Mouse (Mus musculus): ENCODE data around the gene Usp35. TPM values are rescaled to one million over a fixed set of nuclear protein-coding genes. Genes with fewer than 3 reads are reported as not detected.

The Usp35 gene
- polyA plus RNA-seq, 1 experiment from 2014 or later, result 3.0 TPM

DNA sequence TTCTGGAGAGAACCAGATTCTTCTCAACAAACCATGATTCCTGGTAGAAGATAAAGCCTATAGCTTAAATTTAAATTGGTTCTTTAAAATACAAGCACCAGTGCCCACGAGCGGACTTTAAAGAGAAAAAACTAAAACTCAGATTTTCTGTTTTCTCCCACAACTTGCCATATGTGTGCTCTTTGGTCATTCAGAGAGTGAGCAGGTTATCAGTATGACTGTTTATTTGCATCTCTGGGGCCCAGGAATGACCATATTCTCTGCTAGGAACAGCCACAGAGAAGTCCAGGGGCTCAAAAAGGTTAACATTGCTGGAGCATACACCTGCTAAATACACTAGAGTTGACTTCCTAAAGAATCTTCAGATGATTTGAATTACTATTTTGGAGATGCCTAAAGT is 33.5 kb downstream of the Usp35 start:
- H3K4me2 ChIP-seq (replicated peaks), result no peak overlapping the region
- H3K9ac ChIP-seq, result no peak overlapping the region
- no peaks in the 10 kb centered on the region for H3K27me3 ChIP-seq
- H3K4me1 ChIP-seq, result no peaks in the 10 kb centered on the region
- ATAC-seq (ENCODE audit: insufficient number of reproducible peaks, insufficient read depth, low FRiP score, low TSS enrichment), result no peak
- 89% methylated on average over 2 of the region's 2 CpGs for WGBS
- H3K27ac ChIP-seq, result no peak overlapping the region
- H3K4me3 ChIP-seq, result no peak overlapping the region
- peaks cover 5% of the 10 kb centered on the region; the same call in 1 of the 2 replicates for H3K36me3 ChIP-seq
- H3K9me3 ChIP-seq, result no peaks in the 10 kb centered on the region

DNA sequence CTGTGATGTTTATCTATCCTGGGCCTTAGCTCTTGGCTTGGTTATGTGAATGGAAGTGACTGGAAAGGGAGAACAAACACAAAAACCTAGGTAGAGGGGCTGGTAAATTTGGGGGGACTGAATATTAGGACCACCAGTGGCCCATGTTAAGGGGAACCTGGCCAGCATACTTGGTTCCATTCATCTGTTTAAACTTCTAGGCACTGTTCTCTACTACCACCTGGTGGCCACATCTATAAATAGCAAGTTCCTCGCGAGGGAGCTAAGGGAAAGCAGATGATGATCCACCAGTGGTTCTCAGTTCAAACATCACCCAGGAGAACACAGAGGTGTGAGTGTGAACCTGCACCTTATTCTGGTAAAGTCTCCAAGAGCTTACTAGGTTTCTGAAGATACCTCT is 34.4 kb downstream of the Usp35 start:
- H3K4me3 ChIP-seq, result no peak overlapping the region
- H3K9me3 ChIP-seq, result no peaks in the 10 kb centered on the region
- no peaks in the 10 kb centered on the region for H3K36me3 ChIP-seq
- no peaks in the 10 kb centered on the region for H3K27me3 ChIP-seq
- no peak overlapping the region for H3K27ac ChIP-seq
- no peak overlapping the region for H3K9ac ChIP-seq
- no peak overlapping the region for H3K4me2 ChIP-seq (replicated peaks)
- no peak for ATAC-seq (ENCODE audit: insufficient number of reproducible peaks, insufficient read depth, low FRiP score, low TSS enrichment)
- no peaks in the 10 kb centered on the region for H3K4me1 ChIP-seq
- 3% methylated on average over 2 of the region's 2 CpGs for WGBS

DNA sequence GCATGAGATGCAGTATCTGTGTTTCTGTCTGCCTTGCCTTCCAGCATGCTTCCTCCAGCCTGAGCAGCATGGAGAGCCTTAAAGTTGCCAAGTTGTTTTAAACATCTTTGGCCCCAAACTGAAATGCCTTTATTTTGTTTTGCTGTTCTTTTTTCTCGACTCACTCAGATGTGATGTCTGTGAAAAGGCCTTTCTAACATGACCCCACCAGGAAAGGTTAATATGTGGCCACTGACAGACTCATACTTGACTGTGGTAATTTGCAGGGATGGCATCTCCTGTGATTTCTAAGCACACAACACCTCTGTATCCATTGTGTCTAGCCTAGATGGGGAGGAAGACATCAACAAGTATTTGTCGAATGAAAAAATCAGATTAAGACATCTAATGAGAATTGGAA is 34.8 kb downstream of the Usp35 start:
- Histone ChIP-seq H3K9me3 (no peaks in the 10 kb centered on the region), H3K4me1 (no peaks in the 10 kb centered on the region), H3K27ac (no peak overlapping the region), H3K27me3 (no peaks in the 10 kb centered on the region), H3K4me3 (no peak overlapping the region), H3K36me3 (no peaks in the 10 kb centered on the region), H3K4me2 (replicated peaks) (no peak overlapping the region), H3K9ac (no peak overlapping the region)
- ATAC-seq (ENCODE audit: insufficient number of reproducible peaks, insufficient read depth, low FRiP score, low TSS enrichment), result no peak
- 43% methylated on average over 2 of the region's 2 CpGs for WGBS

DNA sequence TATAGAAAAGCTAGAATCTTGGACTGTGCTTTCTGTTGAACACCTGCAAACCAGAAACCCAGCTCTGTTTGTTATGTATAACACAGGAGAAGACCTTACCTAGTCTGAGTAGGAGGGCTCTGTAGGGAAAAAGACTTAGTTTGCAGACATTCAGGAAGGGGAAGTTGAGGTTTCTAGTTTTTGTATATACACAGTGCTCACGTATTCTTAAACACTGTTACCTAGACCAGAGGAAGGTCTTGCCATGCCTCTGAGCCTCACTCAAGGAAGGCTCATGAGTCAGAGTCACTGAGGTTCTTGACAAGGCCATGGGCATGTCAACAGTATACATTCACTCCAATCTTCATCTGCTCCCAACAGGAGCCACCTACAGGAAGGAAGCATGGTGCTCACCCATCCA is 60.8 kb downstream of the Usp35 start:
- H3K4me1 ChIP-seq, result no peaks in the 10 kb centered on the region
- WGBS, result 83% methylated on average over 1 of the region's 1 CpGs
- H3K4me3 ChIP-seq, result no peak overlapping the region
- no peak overlapping the region for H3K4me2 ChIP-seq (replicated peaks)
- no peak for ATAC-seq (ENCODE audit: insufficient number of reproducible peaks, insufficient read depth, low FRiP score, low TSS enrichment)
- H3K27ac ChIP-seq, result no peak overlapping the region
- no peaks in the 10 kb centered on the region for H3K36me3 ChIP-seq
- H3K9me3 ChIP-seq, result no peaks in the 10 kb centered on the region
- no peak overlapping the region for H3K9ac ChIP-seq
- no peaks in the 10 kb centered on the region for H3K27me3 ChIP-seq

DNA sequence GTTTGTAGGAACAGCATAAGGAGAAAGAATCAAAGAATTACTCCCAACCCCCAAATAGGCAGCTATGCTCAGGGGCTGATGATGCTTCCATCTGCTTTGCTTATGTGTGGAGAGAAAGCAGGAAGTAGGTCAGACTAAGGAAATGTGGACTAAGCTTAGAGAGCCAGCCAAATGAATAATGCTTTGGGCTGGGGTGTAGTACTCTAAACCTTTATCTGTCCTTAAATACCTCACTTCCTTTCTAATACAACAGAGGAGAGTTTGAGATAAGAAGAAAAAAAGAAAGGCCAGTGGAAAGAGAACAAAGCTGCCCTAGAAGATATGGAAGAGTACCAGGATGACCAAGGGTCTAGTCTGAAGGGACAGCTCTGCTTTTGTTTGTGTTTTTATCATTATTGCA is 61.5 kb downstream of the Usp35 start:
- Histone ChIP-seq H3K9ac (no peak overlapping the region), H3K4me1 (no peaks in the 10 kb centered on the region), H3K4me3 (no peak overlapping the region), H3K9me3 (no peaks in the 10 kb centered on the region), H3K27ac (no peak overlapping the region), H3K4me2 (replicated peaks) (no peak overlapping the region), H3K27me3 (no peaks in the 10 kb centered on the region), H3K36me3 (no peaks in the 10 kb centered on the region)
- ATAC-seq (ENCODE audit: insufficient number of reproducible peaks, insufficient read depth, low FRiP score, low TSS enrichment), result no peak

DNA sequence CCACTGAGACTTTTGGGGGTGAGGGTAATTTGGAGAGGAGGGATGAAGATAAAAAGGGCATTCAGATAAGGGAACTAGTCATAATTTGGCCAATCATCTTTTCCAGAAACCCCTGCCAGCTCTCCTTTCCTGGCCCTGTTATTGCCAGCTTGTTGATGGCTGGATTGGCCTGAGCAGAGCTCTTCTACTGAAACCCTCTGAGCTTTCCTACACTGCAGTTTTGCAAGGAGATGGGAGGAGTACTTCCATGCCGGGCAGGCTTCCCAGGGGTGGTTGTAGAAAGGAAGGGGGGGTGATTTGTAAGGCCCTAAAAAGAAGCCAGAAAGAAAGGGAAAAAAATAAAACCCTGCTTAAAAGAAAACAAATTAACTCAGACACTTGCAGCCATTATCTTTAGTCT is 69.3 kb downstream of the Usp35 start:
- H3K4me2 ChIP-seq (replicated peaks), result no peak overlapping the region
- no peaks in the 10 kb centered on the region for H3K36me3 ChIP-seq
- H3K4me1 ChIP-seq, result 0 out of 2 replicates have a peak, but pooled peaks cover 3% of the 10 kb centered on the region
- H3K4me3 ChIP-seq, result no peak overlapping the region
- 78% methylated on average over 1 of the region's 1 CpGs for WGBS
- no peaks in the 10 kb centered on the region for H3K9me3 ChIP-seq
- ATAC-seq (ENCODE audit: insufficient number of reproducible peaks, insufficient read depth, low FRiP score, low TSS enrichment), result no peak
- no peak overlapping the region for H3K27ac ChIP-seq
- no peak overlapping the region for H3K9ac ChIP-seq
- no peaks in the 10 kb centered on the region for H3K27me3 ChIP-seq

Other genes with a start within 250 kb of the Usp35 start
- 4.0 and 5.8 TPM in 2 replicates for gene Kctd21, start 307 bp upstream of the Usp35 start, polyA plus RNA-seq (2016; fragmentation: Nextera tagmentation; extraction: Ambion mirVana)
- 36.9 and 40.6 TPM in 2 replicates for gene Alg8, start 39.6 kb upstream of the Usp35 start, polyA plus RNA-seq (2016; fragmentation: Nextera tagmentation; extraction: Ambion mirVana)
- gene Ndufc2, start 68.0 kb upstream of the Usp35 start, polyA plus RNA-seq (2016; fragmentation: Nextera tagmentation; extraction: Ambion mirVana), result 350 and 352 TPM in 2 replicates
- gene Thrsp, start 85.7 kb upstream of the Usp35 start, polyA plus RNA-seq (2016; fragmentation: Nextera tagmentation; extraction: Ambion mirVana), result 0.28 and 0.49 TPM in 2 replicates
- gene Kctd14, start 119.3 kb upstream of the Usp35 start, polyA plus RNA-seq (2016; fragmentation: Nextera tagmentation; extraction: Ambion mirVana), result 1.9 and 2.2 TPM in 2 replicates
- gene Ints4, start 148.9 kb upstream of the Usp35 start, polyA plus RNA-seq (2016; fragmentation: Nextera tagmentation; extraction: Ambion mirVana), result 58.3 and 63.5 TPM in 2 replicates
- gene Aamdc, start 247.5 kb upstream of the Usp35 start, polyA plus RNA-seq (2016; fragmentation: Nextera tagmentation; extraction: Ambion mirVana), result 54.7 and 59.5 TPM in 2 replicates
- 33.4 and 34.2 TPM in 2 replicates for gene Rsf1, start 247.9 kb upstream of the Usp35 start, polyA plus RNA-seq (2016; fragmentation: Nextera tagmentation; extraction: Ambion mirVana)